Mouse (Mus musculus): ENCODE measurements at regions not wholly inside any gene's neighbourhood (a gene's known extent, or its start where the extent isn't known, plus 50 kb on each side); places are given as distances from the start of the nearest gene placed in this dataset.

GRCm38 (mm10) chr11:117538732-117539131, 54.6 kb downstream of the Gm11733 start:
- H3K36me3 ChIP-seq (ENCODE audit: insufficient read depth, low read length) = no peaks in the 10 kb centered on the region
- no peak overlapping the region for H3K4me3 ChIP-seq (replicated peaks; ENCODE audit: low read length)
- peaks cover 70% of the 10 kb centered on the region for H3K4me1 ChIP-seq (replicated peaks; ENCODE audit: low read depth, low read length)
- no peaks in the 10 kb centered on the region for H3K9me3 ChIP-seq (ENCODE audit: low read length)
- no peak for TF ChIP-seq CTCF (conservative IDR thresholded peaks at IDR 0.05; ENCODE audit: low read length)
- TF ChIP-seq NANOG (IDR thresholded peaks at IDR 0.05; ENCODE audit: borderline replicate concordance, low read length) = no peak
- no peak for TF ChIP-seq POU5F1 (IDR thresholded peaks at IDR 0.05; ENCODE audit: borderline replicate concordance, low read length)
- H3K27me3 ChIP-seq (ENCODE audit: insufficient read depth, low read length) = no peaks in the 10 kb centered on the region

- Histone ChIP-seq H3K9me3 (ENCODE audit: low read length) (no peaks in the 10 kb centered on the region), H3K27me3 (ENCODE audit: insufficient read depth, low read length) (no peaks in the 10 kb centered on the region), H3K4me3 (replicated peaks; ENCODE audit: low read length) (no peak overlapping the region), H3K36me3 (ENCODE audit: insufficient read depth, low read length) (no peaks in the 10 kb centered on the region), H3K4me1 (replicated peaks; ENCODE audit: low read depth, low read length) (peaks cover 75% of the 10 kb centered on the region)
- no peak for TF ChIP-seq CTCF (conservative IDR thresholded peaks at IDR 0.05; ENCODE audit: low read length)
- no peak for TF ChIP-seq POU5F1 (IDR thresholded peaks at IDR 0.05; ENCODE audit: borderline replicate concordance, low read length)
- TF ChIP-seq NANOG (IDR thresholded peaks at IDR 0.05; ENCODE audit: borderline replicate concordance, low read length) = no peak
These were observed 56.4 kb downstream of the Gm11733 start for GRCm38 (mm10) chr11:117540609-117541008.

GRCm38 (mm10) chr11:117541205-117541884, 57.2 kb downstream of the Gm11733 start:
- no peaks in the 10 kb centered on the region for H3K27me3 ChIP-seq (ENCODE audit: insufficient read depth, low read length)
- peaks cover 76% of the 10 kb centered on the region for H3K4me1 ChIP-seq (replicated peaks; ENCODE audit: low read depth, low read length)
- H3K36me3 ChIP-seq (ENCODE audit: insufficient read depth, low read length) = no peaks in the 10 kb centered on the region
- H3K4me3 ChIP-seq (replicated peaks; ENCODE audit: low read length) = no peak overlapping the region
- H3K9me3 ChIP-seq (ENCODE audit: low read length) = no peaks in the 10 kb centered on the region
- no peak for TF ChIP-seq POU5F1 (IDR thresholded peaks at IDR 0.05; ENCODE audit: borderline replicate concordance, low read length)
- no peak for TF ChIP-seq NANOG (IDR thresholded peaks at IDR 0.05; ENCODE audit: borderline replicate concordance, low read length)
- TF ChIP-seq CTCF (conservative IDR thresholded peaks at IDR 0.05; ENCODE audit: low read length) = no peak

- TF ChIP-seq NANOG (IDR thresholded peaks at IDR 0.05; ENCODE audit: borderline replicate concordance, low read length) (no peak), CTCF (conservative IDR thresholded peaks at IDR 0.05; ENCODE audit: low read length) (no peak), POU5F1 (IDR thresholded peaks at IDR 0.05; ENCODE audit: borderline replicate concordance, low read length) (no peak)
- no peaks in the 10 kb centered on the region for H3K36me3 ChIP-seq (ENCODE audit: insufficient read depth, low read length)
- H3K27me3 ChIP-seq (ENCODE audit: insufficient read depth, low read length) = no peaks in the 10 kb centered on the region
- no peaks in the 10 kb centered on the region for H3K9me3 ChIP-seq (ENCODE audit: low read length)
- H3K4me3 ChIP-seq (replicated peaks; ENCODE audit: low read length) = no peak overlapping the region
- peaks cover 74% of the 10 kb centered on the region for H3K4me1 ChIP-seq (replicated peaks; ENCODE audit: low read depth, low read length)
These were observed 59.0 kb downstream of the Gm11733 start for GRCm38 (mm10) chr11:117543191-117543590.

- H3K4me1 ChIP-seq (replicated peaks; ENCODE audit: low read depth, low read length) = peaks cover 66% of the 10 kb centered on the region
- H3K9me3 ChIP-seq (ENCODE audit: low read length) = no peaks in the 10 kb centered on the region
- no peaks in the 10 kb centered on the region for H3K36me3 ChIP-seq (ENCODE audit: insufficient read depth, low read length)
- H3K27me3 ChIP-seq (ENCODE audit: insufficient read depth, low read length) = no peaks in the 10 kb centered on the region
- TF ChIP-seq CTCF (conservative IDR thresholded peaks at IDR 0.05; ENCODE audit: low read length) = no peak
- no peak for TF ChIP-seq NANOG (IDR thresholded peaks at IDR 0.05; ENCODE audit: borderline replicate concordance, low read length)
- no peak overlapping the region for H3K4me3 ChIP-seq (replicated peaks; ENCODE audit: low read length)
These were observed 60.3 kb downstream of the Gm11733 start for GRCm38 (mm10) chr11:117544507-117544906.

GRCm38 (mm10) chr11:117544926-117545325, 60.8 kb downstream of the Gm11733 start:
- peaks cover 62% of the 10 kb centered on the region for H3K4me1 ChIP-seq (replicated peaks; ENCODE audit: low read depth, low read length)
- H3K4me3 ChIP-seq (replicated peaks; ENCODE audit: low read length) = no peak overlapping the region
- TF ChIP-seq NANOG (IDR thresholded peaks at IDR 0.05; ENCODE audit: borderline replicate concordance, low read length) (no peak), CTCF (conservative IDR thresholded peaks at IDR 0.05; ENCODE audit: low read length) (no peak), POU5F1 (IDR thresholded peaks at IDR 0.05; ENCODE audit: borderline replicate concordance, low read length) (no peak)
- H3K9me3 ChIP-seq (ENCODE audit: low read length) = no peaks in the 10 kb centered on the region
- H3K27me3 ChIP-seq (ENCODE audit: insufficient read depth, low read length) = no peaks in the 10 kb centered on the region
- H3K36me3 ChIP-seq (ENCODE audit: insufficient read depth, low read length) = no peaks in the 10 kb centered on the region

GRCm38 (mm10) chr11:117551926-117552325, 67.8 kb downstream of the Gm11733 start:
- no peak for TF ChIP-seq CTCF (conservative IDR thresholded peaks at IDR 0.05; ENCODE audit: low read length)
- TF ChIP-seq NANOG (IDR thresholded peaks at IDR 0.05; ENCODE audit: borderline replicate concordance, low read length) = no peak
- TF ChIP-seq POU5F1 (IDR thresholded peaks at IDR 0.05; ENCODE audit: borderline replicate concordance, low read length) = no peak
- no peaks in the 10 kb centered on the region for H3K36me3 ChIP-seq (ENCODE audit: insufficient read depth, low read length)
- H3K4me3 ChIP-seq (replicated peaks; ENCODE audit: low read length) = no peak overlapping the region
- 0 out of 2 replicates have a peak, but pooled peaks cover 3% of the 10 kb centered on the region for H3K27me3 ChIP-seq (ENCODE audit: insufficient read depth, low read length)
- no peaks in the 10 kb centered on the region for H3K9me3 ChIP-seq (ENCODE audit: low read length)
- peaks cover 17% of the 10 kb centered on the region for H3K4me1 ChIP-seq (replicated peaks; ENCODE audit: low read depth, low read length)

GRCm38 (mm10) chr11:117552430-117552969, 68.3 kb downstream of the Gm11733 start:
- H3K36me3 ChIP-seq (ENCODE audit: insufficient read depth, low read length) = no peaks in the 10 kb centered on the region
- 0 out of 2 replicates have a peak, but pooled peaks cover 3% of the 10 kb centered on the region for H3K27me3 ChIP-seq (ENCODE audit: insufficient read depth, low read length)
- no peaks in the 10 kb centered on the region for H3K9me3 ChIP-seq (ENCODE audit: low read length)
- no peak for TF ChIP-seq POU5F1 (IDR thresholded peaks at IDR 0.05; ENCODE audit: borderline replicate concordance, low read length)
- H3K4me1 ChIP-seq (replicated peaks; ENCODE audit: low read depth, low read length) = peaks cover 15% of the 10 kb centered on the region
- H3K4me3 ChIP-seq (replicated peaks; ENCODE audit: low read length) = no peak overlapping the region

- H3K36me3 ChIP-seq (ENCODE audit: insufficient read depth, low read length) = no peaks in the 10 kb centered on the region
These were observed 69.9 kb downstream of the Gm11733 start for GRCm38 (mm10) chr11:117554111-117554510.

More at GRCm38 (mm10) chr11:117554111-117554510, 69.9 kb downstream of the Gm11733 start:
- no peaks in the 10 kb centered on the region for H3K9me3 ChIP-seq (ENCODE audit: low read length)
- H3K27me3 ChIP-seq (ENCODE audit: insufficient read depth, low read length) = 0 out of 2 replicates have a peak, but pooled peaks cover 3% of the 10 kb centered on the region
- H3K4me3 ChIP-seq (replicated peaks; ENCODE audit: low read length) = no peak overlapping the region
- no peak for TF ChIP-seq CTCF (conservative IDR thresholded peaks at IDR 0.05; ENCODE audit: low read length)
- no peak for TF ChIP-seq NANOG (IDR thresholded peaks at IDR 0.05; ENCODE audit: borderline replicate concordance, low read length)
- TF ChIP-seq POU5F1 (IDR thresholded peaks at IDR 0.05; ENCODE audit: borderline replicate concordance, low read length) = no peak
- peaks cover 22% of the 10 kb centered on the region for H3K4me1 ChIP-seq (replicated peaks; ENCODE audit: low read depth, low read length)

Measured in E14TG2a.4 (cell line).